24 mouse cellular contexts compared by ENCODE assay signal in genomic region chr7:132665664-132666382, GRCm38 (mm10). TPM values are rescaled to one million over a fixed set of nuclear protein-coding genes. Genes with fewer than 3 reads are reported as not detected.
A peak's percentile ranks its signal among the peaks of the same experiment; 100 is the strongest.
DNase-seq lines count a peak whose midpoint lies in the region; ATAC-seq lines count a peak whose summit lies in the region.
"Had no signal": no experiment of that assay in that cellular context is flagged by ENCODE, and none has a peak within 500 bp of the region (broad histone marks: within the 10 kb centered on the region; RNA-seq: fewer than 3 reads in every experiment).

No protein-coding gene starts in this region.

- H3K36me3 ChIP-seq in hindbrain, embryonic 16.5 days (ENCODE audit: control insufficient read depth, insufficient read depth, low read length): no peaks in the 10 kb centered on the region
- no peaks in the 10 kb centered on the region for H3K36me3 ChIP-seq in hindbrain, embryonic 12.5 days
- H3K36me3 ChIP-seq in embryonic facial prominence, embryonic 10.5 days (replicated peaks): no peaks in the 10 kb centered on the region
- H3K36me3 ChIP-seq in forebrain, embryonic 14.5 days (ENCODE audit: control insufficient read depth, insufficient read depth, low read length): no peaks in the 10 kb centered on the region
- no peaks in the 10 kb centered on the region for H3K36me3 ChIP-seq in hindbrain, embryonic 11.5 days (ENCODE audit: control insufficient read depth, insufficient read depth, low read length)
- H3K36me3 ChIP-seq: embryonic facial prominence, embryonic 13.5 days; limb, embryonic 15.5 days; liver, embryonic 15.5 days; lung, embryonic 15.5 days; stomach, embryonic 15.5 days had no signal

- no peaks in the 10 kb centered on the region for H3K9me3 ChIP-seq in hindbrain, embryonic 16.5 days (ENCODE audit: control insufficient read depth, low read length)
- H3K9me3 ChIP-seq in hindbrain, embryonic 12.5 days (replicated peaks): no peaks in the 10 kb centered on the region
- H3K9me3 ChIP-seq in embryonic facial prominence, embryonic 10.5 days: no peaks in the 10 kb centered on the region
- H3K9me3 ChIP-seq in forebrain, embryonic 14.5 days (replicated peaks; ENCODE audit: control insufficient read depth, low read length): no peaks in the 10 kb centered on the region
- H3K9me3 ChIP-seq in hindbrain, embryonic 11.5 days (ENCODE audit: control insufficient read depth, low read length): no peaks in the 10 kb centered on the region
- H3K9me3 ChIP-seq: embryonic facial prominence, embryonic 13.5 days; limb, embryonic 15.5 days; liver, embryonic 15.5 days; lung, embryonic 15.5 days; stomach, embryonic 15.5 days had no signal

- H3K27ac ChIP-seq in hindbrain, embryonic 16.5 days (ENCODE audit: low read depth, low read length): no peak overlapping the region
- no peak overlapping the region; the same call in 1 of the 2 replicates for H3K27ac ChIP-seq in hindbrain, embryonic 12.5 days
- 0 out of 2 replicates have a peak overlapping the region, but pooled peaks have one; percentile 57 for H3K27ac ChIP-seq in embryonic facial prominence, embryonic 10.5 days (replicated peaks)
- no peak overlapping the region for H3K27ac ChIP-seq in forebrain, embryonic 14.5 days (ENCODE audit: low read depth, low read length)
- no peak overlapping the region for H3K27ac ChIP-seq in hindbrain, embryonic 11.5 days (ENCODE audit: low read depth, low read length)
- H3K27ac ChIP-seq: embryonic facial prominence, embryonic 13.5 days; left cerebral cortex, adult 2 months; limb, embryonic 15.5 days; liver, embryonic 15.5 days; lung, embryonic 15.5 days; stomach, embryonic 15.5 days had no signal

- 0 out of 2 replicates have a peak, but pooled peaks have one; percentile 17 for ATAC-seq in hindbrain, embryonic 16.5 days
- no peak for ATAC-seq in hindbrain, embryonic 12.5 days (ENCODE audit: low FRiP score)
- ATAC-seq in forebrain, embryonic 14.5 days: peak; percentile 73
- ATAC-seq in hindbrain, embryonic 11.5 days (ENCODE audit: low FRiP score): no peak

- no peak overlapping the region for H3K9ac ChIP-seq in hindbrain, embryonic 16.5 days (ENCODE audit: low read depth, low read length)
- no peak overlapping the region for H3K9ac ChIP-seq in hindbrain, embryonic 12.5 days
- H3K9ac ChIP-seq in forebrain, embryonic 14.5 days (ENCODE audit: low read length): no peak overlapping the region
- no peak overlapping the region for H3K9ac ChIP-seq in hindbrain, embryonic 11.5 days (ENCODE audit: low read depth, low read length)
- H3K9ac ChIP-seq: embryonic facial prominence, embryonic 13.5 days; limb, embryonic 15.5 days; liver, embryonic 15.5 days; lung, embryonic 15.5 days; stomach, embryonic 15.5 days had no signal

- peak; percentile 35 for DNase-seq in embryonic facial prominence, embryonic 10.5 days (ENCODE audit: low spot score)
- peak; percentile 44 for DNase-seq in forebrain, embryonic 14.5 days (ENCODE audit: low spot score)
- peak; percentile 31 for DNase-seq in retina, embryonic 14.5 days (ENCODE audit: low spot score)
- DNase-seq in spleen, postnatal 10 days (ENCODE audit: low spot score in 2 of 2): no peak
- no peak for DNase-seq in hindbrain, embryonic 11.5 days (ENCODE audit: low spot score)
- DNase-seq: adrenal gland, postnatal 25 days; cerebellum, adult 11 months; cerebellum, adult 9-11 months; gastrocnemius, postnatal 10 days; kidney, postnatal 36 days; lung, postnatal 4 days; right cerebral cortex, postnatal 4 days; thymus, postnatal 25 days had no signal

- no peaks in the 10 kb centered on the region for H3K27me3 ChIP-seq in hindbrain, embryonic 16.5 days (replicated peaks; ENCODE audit: control insufficient read depth, insufficient read depth, low read length)
- peaks cover 4% of the 10 kb centered on the region; the same call in 1 of the 2 replicates for H3K27me3 ChIP-seq in hindbrain, embryonic 12.5 days
- peaks cover 43% of the 10 kb centered on the region for H3K27me3 ChIP-seq in embryonic facial prominence, embryonic 10.5 days (replicated peaks; ENCODE audit: low read depth, poor library complexity, severe bottlenecking)
- no peaks in the 10 kb centered on the region for H3K27me3 ChIP-seq in forebrain, embryonic 14.5 days (replicated peaks; ENCODE audit: control insufficient read depth, insufficient read depth, low read length)
- H3K27me3 ChIP-seq in hindbrain, embryonic 11.5 days (ENCODE audit: control insufficient read depth, insufficient read depth, low read length): no peaks in the 10 kb centered on the region
- H3K27me3 ChIP-seq: embryonic facial prominence, embryonic 13.5 days; limb, embryonic 15.5 days; liver, embryonic 15.5 days; lung, embryonic 15.5 days; stomach, embryonic 15.5 days had no signal

- no peak overlapping the region for H3K4me2 ChIP-seq in hindbrain, embryonic 16.5 days (ENCODE audit: low read length)
- no peak overlapping the region for H3K4me2 ChIP-seq in hindbrain, embryonic 12.5 days (replicated peaks)
- no peak overlapping the region for H3K4me2 ChIP-seq in forebrain, embryonic 14.5 days (ENCODE audit: low read length)
- no peak overlapping the region for H3K4me2 ChIP-seq in hindbrain, embryonic 11.5 days (replicated peaks; ENCODE audit: low read depth, low read length)
- H3K4me2 ChIP-seq: embryonic facial prominence, embryonic 13.5 days; heart, embryonic 11.5 days; limb, embryonic 15.5 days; liver, embryonic 15.5 days; lung, embryonic 15.5 days; stomach, embryonic 15.5 days had no signal

- H3K4me3 ChIP-seq in hindbrain, embryonic 16.5 days (ENCODE audit: low read length): no peak overlapping the region
- H3K4me3 ChIP-seq in hindbrain, embryonic 12.5 days: no peak overlapping the region
- no peak overlapping the region for H3K4me3 ChIP-seq in embryonic facial prominence, embryonic 10.5 days
- no peak overlapping the region for H3K4me3 ChIP-seq in forebrain, embryonic 14.5 days (ENCODE audit: low read depth, low read length)
- H3K4me3 ChIP-seq in hindbrain, embryonic 11.5 days (ENCODE audit: low read depth, low read length): no peak overlapping the region
- H3K4me3 ChIP-seq: embryonic facial prominence, embryonic 13.5 days; erythroblast, embryonic 14.5 days; left cerebral cortex, adult 2 months; limb, embryonic 15.5 days; liver, embryonic 15.5 days; lung, embryonic 15.5 days; myocyte; stomach, embryonic 15.5 days had no signal

- H3K4me1 ChIP-seq in hindbrain, embryonic 16.5 days (ENCODE audit: control insufficient read depth, insufficient read depth, low read depth, low read length): no peaks in the 10 kb centered on the region
- H3K4me1 ChIP-seq in hindbrain, embryonic 12.5 days: peaks cover 12% of the 10 kb centered on the region
- H3K4me1 ChIP-seq in embryonic facial prominence, embryonic 10.5 days: peaks cover 35% of the 10 kb centered on the region
- peaks cover 15% of the 10 kb centered on the region for H3K4me1 ChIP-seq in forebrain, embryonic 14.5 days (ENCODE audit: control insufficient read depth, insufficient read depth, low read length)
- H3K4me1 ChIP-seq in hindbrain, embryonic 11.5 days (replicated peaks; ENCODE audit: control insufficient read depth, insufficient read depth, low read length): no peaks in the 10 kb centered on the region
- H3K4me1 ChIP-seq: limb, embryonic 15.5 days had no signal

- WGBS in hindbrain, embryonic 16.5 days: 53% methylated on average over 7 of the region's 8 CpGs
- WGBS in hindbrain, embryonic 12.5 days: 42% methylated on average over 8 of the region's 8 CpGs
- WGBS in embryonic facial prominence, embryonic 10.5 days: 30% methylated on average over 8 of the region's 8 CpGs
- WGBS in forebrain, embryonic 14.5 days: 10% methylated on average over 7 of the region's 8 CpGs
- 54% methylated on average over 8 of the region's 8 CpGs for WGBS in hindbrain, embryonic 11.5 days

RNA-seq across cellular contexts. Expression of gene Lhpp, which starts 55.4 kb away (rescaled TPM):
- 56.2 and 56.4 TPM in 2 replicates for polyA plus RNA-seq in hindbrain, embryonic 16.5 days (2015; fragmentation: Nextera tagmentation; extraction: Ambion mirVana)
- polyA plus RNA-seq in hindbrain, embryonic 12.5 days (2016; fragmentation: Nextera tagmentation; extraction: Ambion mirVana): 17.7 and 17.8 TPM in 2 replicates
- 15.5 TPM in 2 replicates for polyA plus RNA-seq in embryonic facial prominence, embryonic 10.5 days (2016; fragmentation: Nextera tagmentation; extraction: Ambion mirVana)
- 26.7 and 29.6 TPM in 2 replicates for polyA plus RNA-seq in forebrain, embryonic 14.5 days (2014; fragmentation: Nextera tagmentation; extraction: Ambion mirVana)
- polyA plus RNA-seq in hindbrain, embryonic 11.5 days (2014; fragmentation: Nextera tagmentation; extraction: Ambion mirVana): 20.4 and 22.4 TPM in 2 replicates

Comparison
In these comparisons a context has a peak if more than half of its experiments do, and no peak if none do; other contexts are left out.
1. ATAC-seq: peak in hindbrain, embryonic 16.5 days (single experiment) and forebrain, embryonic 14.5 days (single experiment); none in hindbrain, embryonic 12.5 days (single experiment) and hindbrain, embryonic 11.5 days (single experiment).
2. DNase-seq: peak in embryonic facial prominence, embryonic 10.5 days (single experiment), forebrain, embryonic 14.5 days (single experiment) and retina, embryonic 14.5 days (single experiment); none in spleen, postnatal 10 days (0 of 2) and hindbrain, embryonic 11.5 days (single experiment).